Comparison of ENCODE assay signal across 10 mouse cellular contexts in genomic region chr6:47790745-47791144, GRCm38 (mm10). TPM values are rescaled to one million over a fixed set of nuclear protein-coding genes. Genes with fewer than 3 reads are reported as not detected.
DNase-seq lines count a peak whose midpoint lies in the region; ATAC-seq and TF ChIP-seq lines count a peak whose summit lies in the region.
"Had no signal": no experiment of that assay in that cellular context is flagged by ENCODE, and none has a peak within 500 bp of the region (broad histone marks: within the 10 kb centered on the region; RNA-seq: fewer than 3 reads in every experiment).

No protein-coding gene starts in this region.

- peak; percentile 40; the same call in 1 of the 2 replicates for TF ChIP-seq EP300 in CH12.LX (IDR thresholded peaks at IDR 0.05; ENCODE audit: low read length)

- no peak for TF ChIP-seq CTCF in CH12.LX (conservative IDR thresholded peaks at IDR 0.05 in 1 of 2, IDR thresholded peaks at IDR 0.05 in 1 of 2; ENCODE audit: low read depth in 2 of 2, low read length in 2 of 2)

- TF ChIP-seq POLR2A in CH12.LX (IDR thresholded peaks at IDR 0.05; ENCODE audit: low read depth, low read length) = no peak

- 37% methylated on average over 2 of the region's 2 CpGs for WGBS in liver, embryonic 15.5 days (ENCODE audit: insufficient replicate concordance)

- no peak overlapping the region for H3K4me2 ChIP-seq in CH12.LX (ENCODE audit: insufficient read depth, low read depth, poor library complexity, severe bottlenecking)
- no peak overlapping the region for H3K4me2 ChIP-seq in liver, embryonic 15.5 days
- H3K4me2 ChIP-seq: stomach, embryonic 15.5 days had no signal

- no peak overlapping the region for H3K4me3 ChIP-seq in CH12.LX (replicated peaks in 1 of 3; ENCODE audit: low read depth in 2 of 3, low read length in 2 of 3, poor library complexity in 1 of 3)
- H3K4me3 ChIP-seq in liver, embryonic 15.5 days (replicated peaks) = no peak overlapping the region
- H3K4me3 ChIP-seq: stomach, embryonic 15.5 days had no signal

- H3K9ac ChIP-seq in CH12.LX (ENCODE audit: insufficient read depth, low read depth) = 0 out of 2 replicates have a peak overlapping the region, but pooled peaks have one; percentile 36
- no peak overlapping the region for H3K9ac ChIP-seq in liver, embryonic 15.5 days
- H3K9ac ChIP-seq: stomach, embryonic 15.5 days had no signal

- dilution Hi-C loops in CH12.LX (cut with MboI; ENCODE audit: extremely low pct_ligation_motif_present, extremely low pct_unique_long_range_greater_than_20kb, low sequenced_read_pairs) = no loop called here

- no peak overlapping the region for H3K27ac ChIP-seq in CH12.LX (ENCODE audit: insufficient read depth, low read depth)
- no peak overlapping the region for H3K27ac ChIP-seq in liver, embryonic 15.5 days (replicated peaks)
- H3K27ac ChIP-seq: stomach, embryonic 15.5 days had no signal

- no peak for TF ChIP-seq RAD21 in CH12.LX (IDR thresholded peaks at IDR 0.05; ENCODE audit: low read depth, low read length)

- peaks cover 11 to 24% of the 10 kb centered on the region in 2 experiments for H3K36me3 ChIP-seq in CH12.LX (replicated peaks in 1 of 2; ENCODE audit: control insufficient read depth in 1 of 2, insufficient read depth in 1 of 2, low read length in 1 of 2)
- H3K36me3 ChIP-seq in liver, embryonic 15.5 days (replicated peaks) = peaks cover 12% of the 10 kb centered on the region

- no peaks in the 10 kb centered on the region for H3K79me2 ChIP-seq in CH12.LX (replicated peaks; ENCODE audit: control insufficient read depth, extremely low read depth, insufficient read depth, poor library complexity, severe bottlenecking)

- no peaks in the 10 kb centered on the region for H3K9me3 ChIP-seq in CH12.LX (replicated peaks; ENCODE audit: low read length)
- no peaks in the 10 kb centered on the region for H3K9me3 ChIP-seq in liver, embryonic 15.5 days (replicated peaks)
- H3K9me3 ChIP-seq: stomach, embryonic 15.5 days had no signal

- peak; percentile 20 for DNase-seq in heart, postnatal 4 days
- no peak for DNase-seq in heart, postnatal 14 days
- peak; percentile 77 for DNase-seq in CH12.LX (ENCODE audit: extremely low read depth)
- peak; percentile 73 for DNase-seq in adrenal gland, postnatal 14 days
- DNase-seq in left cerebral cortex, adult 8-10 months (ENCODE audit: low spot score in 2 of 2) = no peak
- DNase-seq in right cerebral cortex, adult 18-20 months = no peak
- DNase-seq in yolk sac, embryonic 10.5 days (ENCODE audit: low spot score) = no peak

- intact Hi-C loops in heart, postnatal 14 days (cut with DNase I) = no loop called here

- H3K27me3 ChIP-seq in CH12.LX (replicated peaks) = no peaks in the 10 kb centered on the region
- no peaks in the 10 kb centered on the region for H3K27me3 ChIP-seq in liver, embryonic 15.5 days
- H3K27me3 ChIP-seq: stomach, embryonic 15.5 days had no signal

- in situ Hi-C loops in CH12.LX (cut with MboI; ENCODE audit: low pct_ligation_motif_present, low pct_unique_long_range_greater_than_20kb, low sequenced_read_pairs) = loop anchor here (5.0 kb wide), 1 partner anchor 37 kb away; no protein-coding TSS in a partner anchor

- peak; percentile 51; the same call in 1 of the 2 replicates for ATAC-seq in liver, embryonic 15.5 days (ENCODE audit: insufficient read depth)

- H3K4me1 ChIP-seq in CH12.LX (ENCODE audit: control insufficient read depth in 1 of 2, insufficient read depth in 2 of 2) = peaks cover 6 to 40% of the 10 kb centered on the region in 2 experiments; a peak in 3 of 4 replicates
- H3K4me1 ChIP-seq in liver, embryonic 15.5 days (replicated peaks) = peaks cover 23% of the 10 kb centered on the region

TF ChIP-seq in CH12.LX, 34 proteins besides CTCF, POLR2A, EP300 and RAD21:
- TF ChIP-seq ZMIZ1 (IDR thresholded peaks at IDR 0.05; ENCODE audit: low read depth, low read length) = no peak
- no peak for TF ChIP-seq ZC3H11A (IDR thresholded peaks at IDR 0.05; ENCODE audit: low read depth, low read length)
- TF ChIP-seq CHD2 (IDR thresholded peaks at IDR 0.05; ENCODE audit: low read length) = no peak
- no peak for TF ChIP-seq MXI1 (IDR thresholded peaks at IDR 0.05; ENCODE audit: low read depth, low read length)
- no peak for TF ChIP-seq CHD1 (IDR thresholded peaks at IDR 0.05; ENCODE audit: low read depth, low read length)
- TF ChIP-seq POLR2AphosphoS2 (IDR thresholded peaks at IDR 0.05; ENCODE audit: low read depth, low read length) = no peak
- no peak for TF ChIP-seq MAZ (IDR thresholded peaks at IDR 0.05; ENCODE audit: low read depth, low read length)
- no peak; the same call in 1 of the 2 replicates for TF ChIP-seq SIN3A (IDR thresholded peaks at IDR 0.05; ENCODE audit: low read length)
- TF ChIP-seq BHLHE40 (IDR thresholded peaks at IDR 0.05; ENCODE audit: low read depth, low read length) = no peak
- no peak for TF ChIP-seq KAT2A (IDR thresholded peaks at IDR 0.05; ENCODE audit: insufficient replicate concordance, low read length)
- TF ChIP-seq MAX (IDR thresholded peaks at IDR 0.05; ENCODE audit: low read length) = no peak
- peak; percentile 46; the same call in 1 of the 2 replicates for TF ChIP-seq MEF2A (IDR thresholded peaks at IDR 0.05; ENCODE audit: borderline replicate concordance, low read depth, low read length)
- TF ChIP-seq NELFE (IDR thresholded peaks at IDR 0.05; ENCODE audit: low read depth, low read length) = no peak
- TF ChIP-seq ETS1 (conservative IDR thresholded peaks at IDR 0.05; ENCODE audit: low read depth, low read length) = 0 out of 2 replicates have a peak, but pooled peaks have one; percentile 17
- TF ChIP-seq JUND (conservative IDR thresholded peaks at IDR 0.05; ENCODE audit: low read depth, low read length) = peak; percentile 66
- no peak for TF ChIP-seq TBP (conservative IDR thresholded peaks at IDR 0.05; ENCODE audit: low read depth, low read length)
- no peak for TF ChIP-seq ZKSCAN1 (IDR thresholded peaks at IDR 0.05; ENCODE audit: borderline replicate concordance, low read depth, low read length)
- no peak for TF ChIP-seq ZNF384 (IDR thresholded peaks at IDR 0.05; ENCODE audit: low read depth, low read length)
- peak; percentile 98 for TF ChIP-seq MAFK (IDR thresholded peaks at IDR 0.05; ENCODE audit: insufficient replicate concordance, low read length)
- TF ChIP-seq UBTF (IDR thresholded peaks at IDR 0.05; ENCODE audit: low read depth, low read length) = no peak
- no peak for TF ChIP-seq TCF12 (IDR thresholded peaks at IDR 0.05; ENCODE audit: low read depth, low read length)
- no peak for TF ChIP-seq MYC (IDR thresholded peaks at IDR 0.05; ENCODE audit: low read depth, low read length)
- 0 out of 2 replicates have a peak, but pooled peaks have one; percentile 23 for TF ChIP-seq JUN (IDR thresholded peaks at IDR 0.05; ENCODE audit: insufficient read depth, low read depth, low read length)
- TF ChIP-seq PAX5 (IDR thresholded peaks at IDR 0.05; ENCODE audit: low read length) = no peak
- TF ChIP-seq E2F4 (IDR thresholded peaks at IDR 0.05; ENCODE audit: insufficient replicate concordance, low read depth, low read length) = no peak
- TF ChIP-seq RCOR1 (conservative IDR thresholded peaks at IDR 0.05; ENCODE audit: low read depth, low read length) = no peak
- no peak for TF ChIP-seq USF1 (IDR thresholded peaks at IDR 0.05; ENCODE audit: low read depth, low read length)
- peak; percentile 42; the same call in 1 of the 2 replicates for TF ChIP-seq IRF4 (IDR thresholded peaks at IDR 0.05; ENCODE audit: low read depth, low read length)
- TF ChIP-seq ELF1 (IDR thresholded peaks at IDR 0.05; ENCODE audit: low read depth, low read length) = no peak
- TF ChIP-seq SMC3 (IDR thresholded peaks at IDR 0.05; ENCODE audit: low read depth, low read length) = no peak
- no peak for TF ChIP-seq HCFC1 (IDR thresholded peaks at IDR 0.05; ENCODE audit: low read depth, low read length)
- TF ChIP-seq NRF1 (IDR thresholded peaks at IDR 0.05; ENCODE audit: low read depth, low read length) = no peak
- no peak for TF ChIP-seq USF2 (conservative IDR thresholded peaks at IDR 0.05; ENCODE audit: low read depth, low read length)
- TF ChIP-seq GABPA (IDR thresholded peaks at IDR 0.05; ENCODE audit: insufficient replicate concordance, low read depth, low read length) = no peak

RNA-seq across cellular contexts. Expression of gene Pdia4, which starts 22.5 kb away (rescaled TPM):
- total RNA-seq in heart, postnatal 4 days (2021) = 10 to 100 TPM; 65.1 to 69.8 TPM
- total RNA-seq in heart, postnatal 14 days (2021) = 10 to 100 TPM; 36.5 to 45.0 TPM
- 186 and 259 TPM in 2 replicates for total RNA-seq in CH12.LX (2012; rRNA removed)
- 239 and 242 TPM in 2 replicates for total RNA-seq in CH12.LX (2014; rRNA removed)
- polyA plus RNA-seq in CH12.LX (2012; ENCODE audit: insufficient read length, low read depth) = 204 and 205 TPM in 2 replicates
- total RNA-seq in adrenal gland, postnatal 14 days (2021) = 80.5 and 90.4 TPM in 2 replicates
- polyA plus RNA-seq in liver, embryonic 15.5 days (2015; fragmentation: Nextera tagmentation; extraction: Ambion mirVana) = 115 and 123 TPM in 2 replicates
- 10 to 100 TPM; 42.0 to 49.3 (median 47.7) TPM for total RNA-seq in left cerebral cortex, adult 8-10 months (2022)

RNA-seq across cellular contexts. Expression of gene Zfp786, which starts 39.9 kb away (rescaled TPM):
- 1 to 10 TPM; 1.1 to 1.7 TPM for total RNA-seq in heart, postnatal 4 days (2021)
- total RNA-seq in heart, postnatal 14 days (2021) = under 1 TPM; 0.46 to 0.53 TPM
- 0.55 and 0.89 TPM in 2 replicates for total RNA-seq in CH12.LX (2012; rRNA removed)
- 0.30 and 0.36 TPM in 2 replicates for total RNA-seq in CH12.LX (2014; rRNA removed)
- polyA plus RNA-seq in CH12.LX (2012; ENCODE audit: insufficient read length, low read depth) = 0.20 and 0.40 TPM in 2 replicates
- 1.2 and 1.3 TPM in 2 replicates for total RNA-seq in adrenal gland, postnatal 14 days (2021)
- 0.39 and 0.41 TPM in 2 replicates for polyA plus RNA-seq in liver, embryonic 15.5 days (2015; fragmentation: Nextera tagmentation; extraction: Ambion mirVana)
- 1 to 10 TPM; 5.5 to 7.1 (median 6.1) TPM for total RNA-seq in left cerebral cortex, adult 8-10 months (2022)
- total RNA-seq: neutrophil, adult 5-6 weeks had no signal

RNA-seq across cellular contexts. Expression of gene Zfp398, which starts 44.7 kb away (rescaled TPM):
- total RNA-seq in heart, postnatal 4 days (2021) = 1 to 10 TPM; 7.4 to 7.7 TPM
- total RNA-seq in heart, postnatal 14 days (2021) = 1 to 10 TPM; 6.7 to 7.0 TPM
- total RNA-seq in CH12.LX (2012; rRNA removed) (1.8 and 2.2 TPM in 2 replicates), CH12.LX (2014; rRNA removed) (1.5 and 1.8 TPM in 2 replicates)
- 4.4 and 4.6 TPM in 2 replicates for polyA plus RNA-seq in CH12.LX (2012; ENCODE audit: insufficient read length, low read depth)
- total RNA-seq in adrenal gland, postnatal 14 days (2021) = 9.3 and 12.0 TPM in 2 replicates
- 1.6 and 2.5 TPM in 2 replicates for polyA plus RNA-seq in liver, embryonic 15.5 days (2015; fragmentation: Nextera tagmentation; extraction: Ambion mirVana)
- total RNA-seq in left cerebral cortex, adult 8-10 months (2022) = 10 to 100 TPM; 19.2 to 24.5 (median 20.1) TPM

Comparison
In these comparisons a context has a peak if more than half of its experiments do, and no peak if none do; other contexts are left out.
1. DNase-seq: peak in heart, postnatal 4 days (single experiment), CH12.LX (single experiment) and adrenal gland, postnatal 14 days (single experiment); none in heart, postnatal 14 days (0 of 2), left cerebral cortex, adult 8-10 months (0 of 2), right cerebral cortex, adult 18-20 months (single experiment) and yolk sac, embryonic 10.5 days (single experiment).